Mouse (Mus musculus): ENCODE data around the gene Trim66.

- TF ChIP-seq TAL1 (IDR thresholded peaks at IDR 0.05; ENCODE audit: low read length): no peak
- no peak for TF ChIP-seq GATA1 (IDR thresholded peaks at IDR 0.05; ENCODE audit: low read length)
Observed at GRCm38 (mm10) chr7:109541609-109542363, 33.9 kb upstream of the Trim66 start.

Data from erythroblast, embryonic 14.5 days (primary cell).